Mouse (Mus musculus): ENCODE data around the gene Cyp4f37. TPM values are rescaled to one million over a fixed set of nuclear protein-coding genes. Genes with fewer than 3 reads are reported as not detected.

The Cyp4f37 gene
- polyA plus RNA-seq, 1 experiment = not detected

GRCm38 (mm10) chr17:32653860-32654259, 32.8 kb downstream of the Cyp4f37 start:
- TF ChIP-seq CTCF (IDR thresholded peaks at IDR 0.05; ENCODE audit: extremely low read depth, insufficient read length, insufficient replicate concordance, low read depth, low read length) (no peak), POLR2A (IDR thresholded peaks at IDR 0.05; ENCODE audit: low read depth, low read length) (no peak)
- H3K27ac ChIP-seq (ENCODE audit: insufficient read depth, low read depth, low read length) = peak overlapping the region; percentile 86
- no peaks in the 10 kb centered on the region for H3K36me3 ChIP-seq (ENCODE audit: control insufficient read depth, insufficient read depth, low read length)
- H3K27me3 ChIP-seq (ENCODE audit: control insufficient read depth, insufficient read depth, low read length) = no peaks in the 10 kb centered on the region
- peaks cover 14% of the 10 kb centered on the region; the same call in 1 of the 2 replicates for H3K4me1 ChIP-seq (ENCODE audit: control insufficient read depth, insufficient read depth, insufficient read length, low read length)
- no peak overlapping the region for H3K4me3 ChIP-seq (ENCODE audit: low read depth, low read length)
- 37% methylated on average over 4 of the region's 4 CpGs for WGBS

- no peak for TF ChIP-seq POLR2A (IDR thresholded peaks at IDR 0.05; ENCODE audit: low read depth, low read length)
- TF ChIP-seq CTCF (IDR thresholded peaks at IDR 0.05; ENCODE audit: extremely low read depth, insufficient read length, insufficient replicate concordance, low read depth, low read length) = no peak
- Histone ChIP-seq H3K4me1 (ENCODE audit: control insufficient read depth, insufficient read depth, insufficient read length, low read length) (peaks cover 23% of the 10 kb centered on the region; the same call in 1 of the 2 replicates), H3K4me3 (ENCODE audit: low read depth, low read length) (no peak overlapping the region), H3K27me3 (ENCODE audit: control insufficient read depth, insufficient read depth, low read length) (no peaks in the 10 kb centered on the region), H3K27ac (ENCODE audit: insufficient read depth, low read depth, low read length) (peak overlapping the region; percentile 62), H3K36me3 (ENCODE audit: control insufficient read depth, insufficient read depth, low read length) (no peaks in the 10 kb centered on the region)
- WGBS = 71% methylated on average over 3 of the region's 3 CpGs
Observed at GRCm38 (mm10) chr17:32657041-32657440, 35.9 kb downstream of the Cyp4f37 start.

GRCm38 (mm10) chr17:32658246-32658645, 37.1 kb downstream of the Cyp4f37 start:
- Histone ChIP-seq H3K4me3 (ENCODE audit: low read depth, low read length) (no peak overlapping the region), H3K27ac (ENCODE audit: insufficient read depth, low read depth, low read length) (peak overlapping the region; percentile 97), H3K27me3 (ENCODE audit: control insufficient read depth, insufficient read depth, low read length) (no peaks in the 10 kb centered on the region), H3K4me1 (ENCODE audit: control insufficient read depth, insufficient read depth, insufficient read length, low read length) (peaks cover 32% of the 10 kb centered on the region), H3K36me3 (ENCODE audit: control insufficient read depth, insufficient read depth, low read length) (peaks cover 2% of the 10 kb centered on the region; the same call in 1 of the 2 replicates)
- no peak for TF ChIP-seq CTCF (IDR thresholded peaks at IDR 0.05; ENCODE audit: extremely low read depth, insufficient read length, insufficient replicate concordance, low read depth, low read length)
- TF ChIP-seq POLR2A (IDR thresholded peaks at IDR 0.05; ENCODE audit: low read depth, low read length) = no peak
- 37% methylated on average over 1 of the region's 1 CpGs for WGBS

GRCm38 (mm10) chr17:32658712-32659111, 37.6 kb downstream of the Cyp4f37 start, which contains the start of gene Cyp4f40:
TSS of gene Cyp4f40 (plus strand) at chr17:32658900.
- H3K27ac ChIP-seq (ENCODE audit: insufficient read depth, low read depth, low read length) = peak within 1 kb of the TSS; percentile 97
- TF ChIP-seq POLR2A (IDR thresholded peaks at IDR 0.05; ENCODE audit: low read depth, low read length) (no peak; the same call in 1 of the 2 replicates), CTCF (IDR thresholded peaks at IDR 0.05; ENCODE audit: extremely low read depth, insufficient read length, insufficient replicate concordance, low read depth, low read length) (no peak)
- H3K27me3 ChIP-seq (ENCODE audit: control insufficient read depth, insufficient read depth, low read length) = no peaks in the 10 kb centered on the region
- H3K4me3 ChIP-seq (ENCODE audit: low read depth, low read length) = peak within 1 kb of the TSS; percentile 44
- H3K36me3 ChIP-seq (ENCODE audit: control insufficient read depth, insufficient read depth, low read length) = peaks cover 2% of the 10 kb centered on the region; the same call in 1 of the 2 replicates
- 12% methylated on average over 2 of the region's 2 CpGs for WGBS
- H3K4me1 ChIP-seq (ENCODE audit: control insufficient read depth, insufficient read depth, insufficient read length, low read length) = peaks cover 32% of the 10 kb centered on the region

- Histone ChIP-seq H3K4me3 (ENCODE audit: low read depth, low read length) (no peak overlapping the region), H3K27ac (ENCODE audit: insufficient read depth, low read depth, low read length) (no peak overlapping the region), H3K36me3 (ENCODE audit: control insufficient read depth, insufficient read depth, low read length) (peaks cover 16% of the 10 kb centered on the region), H3K27me3 (ENCODE audit: control insufficient read depth, insufficient read depth, low read length) (no peaks in the 10 kb centered on the region), H3K4me1 (ENCODE audit: control insufficient read depth, insufficient read depth, insufficient read length, low read length) (peaks cover 5% of the 10 kb centered on the region; the same call in 1 of the 2 replicates)
- WGBS = 74% methylated on average over 7 of the region's 7 CpGs
- TF ChIP-seq CTCF (IDR thresholded peaks at IDR 0.05; ENCODE audit: extremely low read depth, insufficient read length, insufficient replicate concordance, low read depth, low read length) (no peak), POLR2A (IDR thresholded peaks at IDR 0.05; ENCODE audit: low read depth, low read length) (no peak)
Observed at GRCm38 (mm10) chr17:32673976-32674375, 52.9 kb downstream of the Cyp4f37 start.

- Histone ChIP-seq H3K4me3 (ENCODE audit: low read depth, low read length) (peak overlapping the region; percentile 36), H3K36me3 (ENCODE audit: control insufficient read depth, insufficient read depth, low read length) (peaks cover 7% of the 10 kb centered on the region; the same call in 1 of the 2 replicates), H3K4me1 (ENCODE audit: control insufficient read depth, insufficient read depth, insufficient read length, low read length) (peaks cover 5% of the 10 kb centered on the region; the same call in 1 of the 2 replicates), H3K27me3 (ENCODE audit: control insufficient read depth, insufficient read depth, low read length) (no peaks in the 10 kb centered on the region), H3K27ac (ENCODE audit: insufficient read depth, low read depth, low read length) (peak overlapping the region; percentile 56)
- WGBS = 23% methylated on average over 21 of the region's 21 CpGs
- TF ChIP-seq POLR2A (IDR thresholded peaks at IDR 0.05; ENCODE audit: low read depth, low read length) (peak; percentile 45; the same call in 1 of the 2 replicates), CTCF (IDR thresholded peaks at IDR 0.05; ENCODE audit: extremely low read depth, insufficient read length, insufficient replicate concordance, low read depth, low read length) (no peak)
Observed at GRCm38 (mm10) chr17:32676040-32676635, 55.0 kb downstream of the Cyp4f37 start.

GRCm38 (mm10) chr17:32680404-32680803, 59.3 kb downstream of the Cyp4f37 start:
- no peak for TF ChIP-seq POLR2A (IDR thresholded peaks at IDR 0.05; ENCODE audit: low read depth, low read length)
- TF ChIP-seq CTCF (IDR thresholded peaks at IDR 0.05; ENCODE audit: extremely low read depth, insufficient read length, insufficient replicate concordance, low read depth, low read length) = no peak
- 4% methylated on average over 2 of the region's 2 CpGs for WGBS
- Histone ChIP-seq H3K4me1 (ENCODE audit: control insufficient read depth, insufficient read depth, insufficient read length, low read length) (peaks cover 9% of the 10 kb centered on the region; the same call in 1 of the 2 replicates), H3K4me3 (ENCODE audit: low read depth, low read length) (no peak overlapping the region), H3K36me3 (ENCODE audit: control insufficient read depth, insufficient read depth, low read length) (no peaks in the 10 kb centered on the region), H3K27me3 (ENCODE audit: control insufficient read depth, insufficient read depth, low read length) (no peaks in the 10 kb centered on the region), H3K27ac (ENCODE audit: insufficient read depth, low read depth, low read length) (no peak overlapping the region)
